Mouse (Mus musculus) cortical plate, adult 2 months (tissue): Measurements from ENCODE around the gene Gpr83.

Experiments used
- CTCF ChIP-seq: fragments of 200-500 bp; IDR thresholded peaks from 2 replicates; pipeline ENCODE4 v1.5.1; 2011; ENCODE audit warnings: mild to moderate bottlenecking, control low read depth, low read length; ENCODE audit not compliant: insufficient read depth; ENCODE audit errors: extremely low read depth
- POLR2A ChIP-seq: fragments of 200-500 bp; IDR thresholded peaks from 2 replicates; pipeline ENCODE4 v1.6.1; 2011; ENCODE audit warnings: mild to moderate bottlenecking, low read length, control low read depth; ENCODE audit not compliant: insufficient read depth; ENCODE audit errors: extremely low read depth

DNA sequence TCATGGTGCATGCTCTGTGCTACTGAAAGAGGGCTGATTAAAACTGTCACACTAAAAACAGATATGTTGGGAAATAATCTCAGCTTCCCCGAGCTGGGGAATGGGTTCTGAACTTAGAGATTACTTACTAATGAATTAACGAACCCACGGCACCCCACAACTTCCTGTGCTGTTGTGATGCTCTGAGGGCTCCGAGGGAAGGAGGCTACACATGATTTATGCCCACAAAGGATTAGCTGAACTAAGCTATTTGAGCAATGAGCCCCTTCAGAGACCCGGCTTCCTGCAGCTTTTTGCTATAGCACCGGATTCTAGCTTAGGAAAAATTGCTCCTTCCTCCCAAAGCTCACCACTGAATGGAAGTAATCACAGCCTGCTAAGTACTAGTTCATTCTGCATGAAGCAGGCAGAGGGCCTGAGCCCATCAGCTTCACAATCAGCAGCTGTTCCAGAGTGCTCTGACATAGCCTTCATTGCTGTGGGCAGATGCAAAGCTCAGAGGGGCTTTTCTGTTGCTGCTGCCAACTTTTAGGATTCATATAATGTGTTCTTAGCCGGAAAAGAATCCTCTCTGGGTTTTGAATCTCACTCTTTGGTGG, 35.3 kb downstream of the Gpr83 start:
- no peak for TF ChIP-seq CTCF
- no peak for TF ChIP-seq POLR2A
